Mouse (Mus musculus) gastrocnemius, postnatal 4 days (tissue): ENCODE results near the gene Zbtb40. TPM values are rescaled to one million over a fixed set of nuclear protein-coding genes. Genes with fewer than 3 reads are reported as not detected.

Experiments used
- DNase-seq, 2 experiments: peaks; one replicate each; pipeline ENCODE4 v3.0.0; 2021 to 2022; ENCODE audit warnings: low spot score in 2 of 2, mixed read lengths in 2 of 2
- total RNA-seq, 2 experiments: library from RNA; stranded (reverse); gene quantifications; 2 replicates each; pipeline ENCODE4 v1.2.3; 2021

The Zbtb40 gene
- total RNA-seq, 2 experiments from 2014 or later, result 6.9 to 9.1 TPM

GRCm38 (mm10) chr4:137038096-137038495, 10.5 kb downstream of the Zbtb40 start:
- DNase-seq, result no peak

GRCm38 (mm10) chr4:137033115-137033887, 15.3 kb downstream of the Zbtb40 start:
- DNase-seq, result no peak

- DNase-seq, result no peak
These were observed 16.1 kb downstream of the Zbtb40 start for GRCm38 (mm10) chr4:137032456-137032855.

- no peak for DNase-seq
These were observed 17.3 kb downstream of the Zbtb40 start for GRCm38 (mm10) chr4:137031319-137031718.

GRCm38 (mm10) chr4:137029348-137029747, 19.3 kb downstream of the Zbtb40 start:
- DNase-seq, result no peak

GRCm38 (mm10) chr4:137027051-137027450, 21.6 kb downstream of the Zbtb40 start:
- no peak for DNase-seq

- DNase-seq, result no peak
These were observed 23.0 kb downstream of the Zbtb40 start for GRCm38 (mm10) chr4:137025570-137025969.

GRCm38 (mm10) chr4:137025133-137025532, 23.5 kb downstream of the Zbtb40 start:
- no peak for DNase-seq

- DNase-seq, result no peak
These were observed 28.5 kb downstream of the Zbtb40 start for GRCm38 (mm10) chr4:137020065-137020464.

GRCm38 (mm10) chr4:137015934-137016333, 32.7 kb downstream of the Zbtb40 start:
- DNase-seq, result no peak

- no peak for DNase-seq
These were observed 33.1 kb downstream of the Zbtb40 start for GRCm38 (mm10) chr4:137015476-137015856.

- DNase-seq, result no peak
These were observed 33.7 kb downstream of the Zbtb40 start for GRCm38 (mm10) chr4:137014654-137015475.

- DNase-seq, result no peak
These were observed 34.5 kb downstream of the Zbtb40 start for GRCm38 (mm10) chr4:137014124-137014523.

- no peak for DNase-seq
These were observed 41.6 kb downstream of the Zbtb40 start for GRCm38 (mm10) chr4:137006966-137007365.

- no peak for DNase-seq
These were observed 46.8 kb downstream of the Zbtb40 start for GRCm38 (mm10) chr4:137001825-137002224.

GRCm38 (mm10) chr4:137001020-137001419, 47.6 kb downstream of the Zbtb40 start:
- DNase-seq, result no peak

GRCm38 (mm10) chr4:136998371-136998770, 50.2 kb downstream of the Zbtb40 start:
- DNase-seq, result no peak

GRCm38 (mm10) chr4:136997723-136998345, 50.8 kb downstream of the Zbtb40 start:
- DNase-seq, result no peak

- DNase-seq, result no peak
These were observed 51.7 kb downstream of the Zbtb40 start for GRCm38 (mm10) chr4:136996933-136997332.

- no peak for DNase-seq
These were observed 53.2 kb downstream of the Zbtb40 start for GRCm38 (mm10) chr4:136995361-136995760.

- no peak for DNase-seq
These were observed 66.5 kb downstream of the Zbtb40 start for GRCm38 (mm10) chr4:136981993-136982695.
